Mouse (Mus musculus) cerebellum, adult 2 months (tissue): ENCODE results near the gene Cldn22.

Experiments used
- CTCF ChIP-seq: fragments of 200-500 bp; IDR thresholded peaks from 2 replicates; pipeline ENCODE4 v1.5.1; 2011; ENCODE audit warnings: low read depth, mild to moderate bottlenecking, control low read depth, low read length, moderate library complexity, borderline replicate concordance; ENCODE audit not compliant: insufficient read depth
- POLR2A ChIP-seq: fragments of 200-500 bp; IDR thresholded peaks from 2 replicates; pipeline ENCODE4 v1.6.1; 2011; ENCODE audit warnings: low read length, control low read depth, borderline replicate concordance; ENCODE audit not compliant: insufficient read depth

DNA sequence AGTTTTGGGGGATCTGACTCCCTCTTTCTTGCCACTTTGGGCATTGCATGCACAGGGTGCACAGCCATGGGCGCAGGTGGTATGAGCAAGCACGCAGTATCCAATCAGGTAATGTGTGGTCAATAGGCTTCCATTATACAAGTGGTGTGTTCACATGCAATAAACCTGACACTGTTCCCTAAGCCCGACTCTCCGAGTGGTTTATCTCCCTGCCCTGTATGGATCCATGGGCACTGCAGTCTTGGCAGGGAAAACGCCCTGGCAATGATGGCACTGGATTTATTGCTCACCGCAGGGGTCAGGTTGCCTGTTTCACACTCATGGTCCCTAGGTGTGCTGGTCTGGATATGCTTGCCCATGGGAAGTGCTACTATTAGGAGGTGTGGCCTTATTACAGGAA is 23.6 kb downstream of the Cldn22 start:
- no peak for TF ChIP-seq POLR2A
- TF ChIP-seq CTCF: no peak
